Mouse (Mus musculus): Measurements from ENCODE around the gene Eif3k.

Gene Eif3k

DNA sequence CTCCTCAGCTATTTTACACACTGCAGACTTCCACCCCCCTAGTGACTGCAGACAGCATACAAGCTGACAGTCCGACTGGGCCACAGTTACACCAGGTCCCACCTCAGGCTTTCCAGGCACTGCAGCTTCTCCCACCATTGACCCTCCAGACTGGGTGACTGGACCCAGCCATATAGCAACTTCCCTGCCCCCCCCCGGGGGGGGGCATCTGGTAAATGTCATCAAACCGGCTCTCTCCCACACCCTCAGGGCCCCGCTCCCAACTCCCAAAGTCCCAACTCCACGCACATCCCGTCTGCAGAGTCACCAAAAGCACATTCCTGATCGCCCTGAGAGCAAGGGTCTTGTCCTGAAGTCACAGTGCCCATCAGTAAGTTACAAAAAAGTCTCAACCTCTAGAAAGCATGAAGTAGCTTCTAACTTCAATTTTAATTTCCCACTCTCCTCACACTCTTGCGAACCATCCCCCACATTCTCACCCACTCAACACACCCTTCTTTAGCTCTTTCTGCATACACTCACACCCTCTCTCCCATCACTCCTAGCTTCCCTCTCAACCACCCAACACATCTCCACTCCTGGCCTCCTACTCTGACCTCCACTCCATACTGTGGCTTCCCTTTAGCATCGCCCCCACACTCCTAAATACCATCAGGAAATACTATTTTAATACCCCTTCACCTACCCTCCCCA lies 21.2 kb downstream of the Eif3k start:
- DNase-seq (ENCODE audit: low read depth, low spot score), result no peak

DNA sequence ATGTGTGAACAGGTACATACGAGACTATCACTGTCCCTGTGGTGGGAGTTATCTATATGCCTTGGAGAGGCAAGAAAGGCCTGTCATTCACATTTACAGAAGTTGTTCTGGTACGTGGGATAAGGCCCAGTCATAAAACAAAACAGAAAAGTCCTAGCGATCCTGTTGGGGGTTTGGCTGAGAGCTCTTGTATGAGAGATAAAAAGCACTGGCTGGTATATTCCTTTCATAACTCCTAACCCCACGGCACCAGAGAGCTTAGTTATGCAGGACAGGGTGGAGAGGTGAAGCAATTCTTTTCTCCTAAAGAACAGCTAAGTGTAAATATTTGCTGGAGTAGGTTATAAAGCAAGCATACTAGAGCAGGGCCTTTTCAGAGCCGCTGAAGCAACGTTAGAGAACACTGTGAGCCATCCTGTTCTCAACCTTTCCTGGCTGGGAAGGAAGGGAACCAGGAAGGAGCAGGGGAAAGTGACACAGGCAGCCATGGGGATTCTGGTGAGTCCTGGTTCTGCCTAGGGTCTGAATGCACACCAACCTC lies 22.1 kb downstream of the Eif3k start:
- DNase-seq (ENCODE audit: low read depth, low spot score), result no peak

DNA sequence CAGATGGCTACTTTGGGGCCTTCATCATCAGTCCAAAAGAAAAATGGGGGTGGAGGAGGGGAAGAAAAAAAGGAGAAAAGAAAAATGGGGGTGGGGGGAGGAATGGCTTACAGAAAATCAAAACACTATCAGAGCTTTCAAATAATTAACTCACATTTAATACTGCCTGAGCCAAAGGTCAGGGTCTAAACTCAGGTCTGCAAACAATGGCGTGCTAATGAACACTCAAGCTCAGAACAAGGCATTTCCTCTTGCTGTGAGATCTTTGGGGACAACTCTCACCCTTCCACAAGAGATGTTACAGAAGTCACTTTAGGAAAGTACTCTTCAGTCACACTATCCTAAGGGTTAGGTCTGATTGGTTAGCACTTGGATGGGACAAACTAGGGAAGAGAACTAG lies 22.9 kb downstream of the Eif3k start:
- DNase-seq (ENCODE audit: low read depth, low spot score), result no peak

DNA sequence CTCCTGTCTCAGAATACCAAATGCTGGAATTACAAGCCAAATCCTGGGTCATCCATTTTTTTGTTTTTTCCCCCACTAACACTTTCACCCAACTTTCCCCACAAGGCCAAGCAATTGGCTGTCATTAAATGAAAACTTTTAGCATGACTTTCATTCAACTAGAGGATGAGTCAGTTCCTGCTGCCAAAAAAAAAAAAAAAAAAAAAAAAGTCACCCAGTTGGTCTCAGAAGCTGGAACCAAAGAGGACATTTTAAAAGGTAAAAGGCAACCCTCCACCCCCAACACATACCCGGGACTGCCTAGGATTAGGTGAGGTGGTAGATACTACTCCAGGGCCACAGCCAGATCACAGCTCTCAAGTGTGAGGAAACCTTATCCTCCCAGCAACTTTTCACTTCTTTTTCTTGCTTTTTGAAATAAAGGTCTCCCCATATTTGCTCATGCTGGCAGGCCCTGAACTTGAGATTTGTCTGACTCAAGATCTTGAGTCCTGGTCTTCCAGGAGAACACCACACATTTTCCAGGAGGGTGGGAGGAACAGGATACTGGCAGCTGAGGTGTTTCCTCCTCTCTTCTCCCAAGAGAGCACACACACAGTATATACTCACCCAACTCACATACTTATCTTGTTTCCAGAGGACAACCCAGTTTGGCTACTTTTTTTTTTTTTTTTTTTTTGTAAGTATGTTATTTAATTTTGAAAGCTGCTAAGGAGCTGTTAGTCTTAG lies 23.5 kb downstream of the Eif3k start:
- DNase-seq (ENCODE audit: low read depth, low spot score), result no peak

DNA sequence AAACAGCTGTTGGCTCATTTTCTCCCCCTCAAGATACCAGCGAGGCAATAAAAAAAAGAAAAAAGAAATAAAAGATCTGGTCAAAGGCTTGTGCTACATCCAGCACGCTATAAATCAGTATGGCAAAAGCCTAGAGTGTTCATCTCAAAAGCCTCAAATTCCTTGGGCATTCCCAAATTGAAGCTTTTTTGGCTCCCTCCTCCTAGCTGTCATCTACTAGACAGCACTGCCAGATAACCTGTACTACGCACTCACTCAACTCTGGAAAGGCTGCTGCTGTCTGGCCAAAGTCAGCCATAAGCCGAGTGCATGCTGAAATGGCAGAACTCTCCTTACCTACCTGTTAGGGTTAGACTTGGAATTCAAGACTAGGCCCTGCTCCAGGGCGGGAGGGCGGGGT lies 24.4 kb downstream of the Eif3k start:
- no peak for DNase-seq (ENCODE audit: low read depth, low spot score)

DNA sequence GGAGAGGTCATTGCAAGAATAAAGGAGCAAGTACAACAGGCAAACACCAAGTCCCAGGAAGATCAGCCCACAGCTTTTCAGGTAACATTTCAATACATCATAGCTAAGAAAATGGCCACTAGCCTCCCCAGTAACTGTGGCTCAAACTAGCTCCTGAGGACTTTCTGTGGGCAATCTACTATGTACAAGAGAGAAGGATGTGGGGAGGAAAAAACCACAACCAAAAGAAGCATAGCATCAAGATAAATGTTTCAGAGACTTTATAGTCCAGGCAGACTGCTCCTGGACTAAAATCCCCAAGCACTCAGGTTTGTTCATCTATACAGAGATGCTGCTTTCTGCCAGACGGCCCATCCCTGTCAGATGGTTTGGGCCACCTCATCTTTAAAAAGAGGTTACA lies 25.4 kb downstream of the Eif3k start:
- DNase-seq (ENCODE audit: low read depth, low spot score), result no peak

DNA sequence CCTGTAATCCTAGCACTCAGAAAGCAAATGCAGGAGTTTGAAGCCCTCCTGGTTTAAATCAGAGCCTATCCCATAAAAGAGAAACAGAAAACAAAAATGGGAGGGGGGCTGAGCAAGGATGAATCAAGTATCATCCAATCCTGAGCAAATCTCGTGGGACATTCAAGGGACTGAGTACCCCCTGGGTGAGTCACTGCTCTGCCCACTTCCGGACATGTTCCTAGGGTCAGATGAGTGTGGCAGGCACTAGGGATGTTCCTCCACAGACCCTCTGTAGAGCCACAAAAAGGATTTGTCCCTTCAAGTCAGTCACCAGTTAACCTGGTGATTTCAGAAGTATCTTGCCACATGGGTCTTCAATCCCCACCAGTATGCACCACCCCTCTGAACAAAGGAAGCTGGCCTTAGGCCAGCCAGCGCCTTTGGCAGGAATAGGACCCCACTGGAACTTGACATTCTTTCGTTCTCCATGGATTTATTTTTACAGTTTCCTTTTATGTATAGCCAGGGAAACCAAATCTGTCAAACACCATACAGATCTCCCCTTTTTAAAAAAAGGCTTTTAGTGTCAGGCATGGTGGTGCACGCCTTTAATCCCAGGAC lies 26.3 kb downstream of the Eif3k start:
- DNase-seq (ENCODE audit: low read depth, low spot score), result no peak

DNA sequence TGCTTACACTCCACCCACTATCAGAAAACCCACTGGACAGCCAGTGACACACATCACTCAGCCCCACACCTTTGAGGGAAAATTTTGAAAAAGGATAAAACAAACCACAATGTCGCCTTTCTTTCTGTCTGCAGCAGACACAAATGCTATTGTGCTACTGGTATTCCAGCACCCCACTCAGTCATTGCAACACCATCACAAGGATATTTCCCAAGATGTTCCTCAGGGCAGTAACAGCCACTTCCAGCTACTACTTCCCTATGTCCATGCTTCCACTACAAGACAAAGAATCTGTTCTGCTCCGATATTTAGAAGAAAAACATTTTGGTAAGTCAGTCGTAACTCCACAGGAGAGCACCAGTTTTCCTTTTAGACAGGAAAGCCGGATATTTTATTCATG lies 26.9 kb downstream of the Eif3k start:
- DNase-seq (ENCODE audit: low read depth, low spot score), result no peak

DNA sequence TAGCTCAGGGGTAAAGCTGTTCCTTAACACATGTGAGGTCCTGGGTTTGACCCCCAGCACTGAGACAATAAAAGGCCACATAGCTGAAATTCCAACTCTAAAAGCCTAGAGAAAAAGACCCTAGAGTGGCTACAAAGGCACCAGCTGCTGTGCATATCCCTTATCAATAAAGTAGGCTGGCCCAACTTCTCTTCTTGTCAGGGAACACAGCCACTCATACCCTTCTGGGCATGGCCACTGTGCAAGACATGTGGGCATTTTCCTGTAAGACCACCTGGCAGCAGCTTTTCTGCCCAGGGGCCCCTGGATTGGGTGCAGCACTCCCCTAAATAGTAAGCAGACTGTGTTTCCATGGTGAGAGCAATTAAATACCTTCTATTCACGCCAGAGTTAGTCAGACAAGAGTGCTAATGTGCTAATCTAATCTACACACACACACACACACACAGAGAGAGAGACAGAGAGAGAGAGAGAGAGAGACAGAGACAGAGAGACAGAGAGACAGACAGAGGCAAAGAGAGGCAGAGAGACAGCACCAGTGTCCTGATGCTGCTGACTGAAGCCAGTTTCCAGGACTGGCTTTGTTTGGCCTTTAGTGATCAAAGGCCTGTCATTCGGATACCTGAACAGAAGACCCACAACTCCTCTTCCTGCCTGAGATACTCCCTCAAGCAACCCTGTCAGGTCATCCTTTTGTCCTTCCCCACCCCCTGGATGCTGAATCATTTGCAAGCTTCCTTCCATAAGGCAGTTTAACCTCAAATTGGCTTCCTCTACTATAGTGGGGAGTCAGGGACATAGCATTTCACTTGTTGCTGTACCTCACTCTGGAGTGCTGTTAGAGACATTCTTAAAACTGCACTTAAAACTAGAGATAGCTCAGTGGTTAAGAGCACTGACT lies 27.9 kb downstream of the Eif3k start:
- no peak for DNase-seq (ENCODE audit: low read depth, low spot score)

DNA sequence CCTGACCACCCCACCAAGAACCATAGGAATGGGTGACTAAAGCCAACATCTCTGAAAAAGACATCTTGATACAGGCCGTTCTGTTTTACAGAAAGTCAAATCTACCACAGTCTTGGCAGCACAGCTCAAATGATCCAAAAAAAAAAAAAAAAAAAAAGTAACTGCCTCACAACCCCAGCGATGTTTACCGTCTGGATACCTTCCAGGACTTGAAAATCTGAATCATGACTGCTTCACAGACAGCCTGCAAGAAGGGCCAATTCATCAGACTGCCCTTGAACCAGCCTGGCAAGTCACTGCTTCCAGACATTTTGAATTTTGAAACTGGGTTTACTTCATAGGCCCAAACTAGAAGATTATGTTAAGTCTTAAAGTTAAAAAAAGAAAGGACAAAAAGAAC lies 28.9 kb downstream of the Eif3k start:
- no peak for DNase-seq (ENCODE audit: low read depth, low spot score)

DNA sequence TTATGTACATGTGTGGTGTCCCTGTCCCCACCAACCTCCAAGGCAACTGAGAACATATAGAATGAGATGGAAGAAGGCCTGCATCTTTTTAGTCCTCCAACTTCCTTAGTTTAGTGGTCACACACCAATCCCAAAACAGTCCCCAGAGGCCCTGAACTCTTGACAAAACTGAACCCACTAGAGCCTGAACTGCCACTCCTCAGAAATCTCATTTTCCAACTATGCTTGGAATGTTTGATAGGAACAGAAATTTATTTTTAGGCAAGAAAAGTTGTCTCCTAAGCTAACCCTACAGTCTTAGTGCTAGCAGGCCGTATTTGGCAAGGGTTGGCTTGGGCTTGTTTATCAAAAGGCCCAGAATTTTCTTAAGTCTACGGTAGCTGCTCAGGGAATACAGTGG lies 29.9 kb downstream of the Eif3k start:
- DNase-seq (ENCODE audit: low read depth, low spot score), result no peak

DNA sequence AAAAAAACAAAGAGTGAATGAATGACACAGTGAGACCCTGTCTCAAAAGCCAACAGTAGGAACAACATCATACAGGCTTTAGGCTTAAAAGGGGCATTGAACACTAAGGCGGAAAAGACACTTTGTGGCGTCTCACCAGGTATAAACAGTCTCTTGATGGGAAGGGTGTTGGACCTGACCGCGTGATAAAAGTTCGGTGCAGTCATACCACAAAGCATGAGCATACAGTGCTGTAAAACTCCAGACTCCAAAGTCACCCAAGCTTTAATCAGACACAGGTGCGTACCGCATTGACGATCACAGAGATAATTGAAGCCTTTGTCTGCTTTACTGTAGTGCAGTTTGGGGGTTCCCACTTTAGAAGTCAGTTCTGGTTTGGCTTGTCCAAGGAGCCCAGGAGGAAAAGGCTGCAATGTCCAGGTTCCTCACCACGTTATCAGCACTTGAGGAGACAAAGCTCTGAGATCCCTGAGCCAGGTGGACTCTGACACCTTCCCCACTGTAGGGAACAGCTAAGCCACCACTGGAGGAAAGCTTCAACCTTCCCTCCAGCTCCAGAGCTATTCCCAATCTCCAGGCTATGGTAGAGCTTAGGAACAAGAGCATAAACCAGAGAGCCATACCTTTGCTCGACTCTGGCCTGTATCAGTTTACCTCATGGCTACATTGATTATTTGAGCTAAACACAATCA lies 31.2 kb downstream of the Eif3k start:
- DNase-seq (ENCODE audit: low read depth, low spot score), result no peak

DNA sequence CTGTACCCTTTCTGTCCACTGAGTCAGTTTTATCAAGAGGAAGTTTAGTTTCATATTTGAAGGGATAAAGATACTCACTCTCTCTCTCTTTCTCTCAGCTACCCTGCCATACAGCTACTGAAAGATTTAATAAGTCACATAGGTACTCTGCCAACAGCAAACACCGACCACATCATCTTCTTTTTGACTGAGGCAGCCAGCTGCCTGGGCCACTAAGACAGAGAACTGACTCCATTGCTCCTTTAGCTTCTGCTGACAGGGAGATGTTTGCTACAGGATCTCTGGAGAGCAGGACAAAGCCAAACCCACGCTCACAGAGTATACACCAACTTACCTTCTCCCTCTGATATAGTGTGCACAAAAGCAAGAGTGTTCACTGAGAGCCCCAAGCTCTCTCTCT lies 32.4 kb downstream of the Eif3k start:
- no peak for DNase-seq (ENCODE audit: low read depth, low spot score)

DNA sequence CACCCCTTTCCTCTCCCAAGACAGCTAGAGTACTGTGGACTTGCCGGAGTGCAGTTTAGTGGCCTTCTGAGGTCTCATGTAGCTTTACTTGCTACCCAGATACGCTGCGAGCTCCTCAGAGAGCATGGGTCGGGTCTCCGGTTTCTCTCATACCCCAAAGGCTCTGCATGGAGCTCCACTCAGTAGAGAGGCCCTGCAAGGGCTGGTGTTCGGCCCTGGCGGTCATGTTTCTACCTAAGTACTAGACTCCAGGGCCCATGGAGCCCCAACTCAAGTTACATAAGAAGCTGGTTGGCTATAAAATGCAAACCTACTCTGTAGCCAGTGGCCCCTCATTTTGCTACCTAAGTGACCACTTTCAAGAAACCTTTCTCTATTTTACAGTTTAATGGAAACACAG lies 32.9 kb downstream of the Eif3k start:
- no peak for DNase-seq (ENCODE audit: low read depth, low spot score)

DNA sequence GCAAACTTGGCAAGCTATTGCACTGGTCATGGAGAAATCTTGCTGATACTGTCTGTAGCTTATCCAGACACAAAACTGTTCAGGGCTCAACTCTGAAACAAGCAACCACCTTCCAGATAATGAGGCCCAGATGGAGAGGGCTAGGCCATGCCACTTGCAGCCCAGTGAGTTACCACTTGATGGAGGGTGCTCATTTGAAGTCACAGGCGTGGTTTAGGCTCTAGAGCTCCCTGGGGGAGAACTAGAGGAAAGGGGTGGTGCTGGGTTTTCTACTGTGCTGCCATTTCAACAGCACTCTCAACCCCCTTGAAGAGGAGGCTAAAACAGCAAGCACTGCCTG lies 35.4 kb downstream of the Eif3k start:
- no peak for DNase-seq (ENCODE audit: low read depth, low spot score)

DNA sequence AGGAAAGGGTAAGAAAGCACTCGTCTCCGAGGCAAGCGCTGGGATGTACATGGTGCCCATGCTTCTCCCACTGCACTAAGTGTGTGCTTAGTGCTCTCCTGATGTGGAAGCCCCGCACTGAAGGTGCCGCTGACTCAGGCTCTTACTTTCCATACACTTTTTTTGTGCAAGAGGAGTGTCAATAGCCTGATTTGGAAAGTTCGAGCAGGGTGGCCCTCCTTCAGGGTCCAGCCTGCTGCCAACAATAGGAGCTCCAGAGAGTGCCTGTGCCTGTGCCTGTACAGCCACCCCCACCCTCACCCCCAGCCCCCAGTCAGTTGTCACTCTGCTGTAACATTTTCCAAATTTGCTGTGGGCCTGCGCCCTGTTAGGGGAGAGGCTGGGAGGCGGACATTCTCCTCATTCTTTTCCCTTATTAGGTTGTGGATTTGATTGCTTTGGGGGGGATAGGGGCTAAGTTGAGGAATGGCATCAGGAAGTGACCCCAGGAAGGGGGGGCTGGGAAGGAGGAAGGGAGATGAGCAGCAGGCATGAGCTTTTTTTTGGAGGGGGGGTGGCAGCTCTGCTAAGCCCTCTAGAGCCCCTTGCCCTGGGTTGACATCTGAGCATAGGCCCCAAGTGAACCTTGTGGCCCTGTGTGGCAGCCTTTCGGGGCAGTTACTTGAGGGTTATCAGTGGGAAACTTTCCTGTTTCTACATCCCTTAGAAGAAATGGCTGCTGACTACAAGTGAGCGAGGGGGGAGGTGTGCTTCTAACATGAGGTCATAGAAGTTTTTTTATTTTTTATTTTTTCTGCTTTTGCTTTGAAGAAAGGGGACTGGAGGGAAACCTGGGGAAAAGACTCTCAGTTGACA lies 36.0 kb downstream of the Eif3k start:
- DNase-seq (ENCODE audit: low read depth, low spot score), result peak; percentile 34

DNA sequence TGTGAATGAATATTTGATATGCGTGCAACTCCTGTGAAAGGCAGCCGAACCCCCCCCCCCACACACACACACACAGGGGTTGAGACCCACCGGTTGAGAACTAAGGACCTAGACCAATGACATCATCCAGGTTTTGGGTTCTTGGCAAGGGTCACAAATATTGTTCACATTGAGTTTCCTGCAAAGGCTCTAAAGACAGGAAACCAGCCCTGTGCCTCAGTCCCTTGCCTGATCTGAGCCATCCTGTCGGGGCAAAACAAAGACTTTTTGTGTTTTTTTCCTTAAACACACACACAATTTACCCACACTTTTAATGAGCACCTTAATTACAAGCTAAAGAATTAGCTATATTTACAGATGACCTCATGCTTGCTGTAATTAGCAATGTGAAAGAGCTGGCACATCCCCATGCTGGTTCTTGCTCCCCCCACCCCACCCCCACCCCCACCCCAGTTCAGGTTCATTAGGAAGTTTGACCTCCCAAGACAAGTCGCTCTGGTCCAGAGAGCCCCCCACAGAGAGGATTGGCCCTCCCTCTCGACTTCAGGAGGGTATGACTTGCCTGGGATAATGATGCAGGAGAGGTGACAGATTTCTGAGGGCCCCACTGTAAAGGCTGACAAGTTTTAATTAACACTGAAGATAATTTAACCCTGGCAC lies 36.8 kb downstream of the Eif3k start:
- DNase-seq (ENCODE audit: low read depth, low spot score), result peak; percentile 55

DNA sequence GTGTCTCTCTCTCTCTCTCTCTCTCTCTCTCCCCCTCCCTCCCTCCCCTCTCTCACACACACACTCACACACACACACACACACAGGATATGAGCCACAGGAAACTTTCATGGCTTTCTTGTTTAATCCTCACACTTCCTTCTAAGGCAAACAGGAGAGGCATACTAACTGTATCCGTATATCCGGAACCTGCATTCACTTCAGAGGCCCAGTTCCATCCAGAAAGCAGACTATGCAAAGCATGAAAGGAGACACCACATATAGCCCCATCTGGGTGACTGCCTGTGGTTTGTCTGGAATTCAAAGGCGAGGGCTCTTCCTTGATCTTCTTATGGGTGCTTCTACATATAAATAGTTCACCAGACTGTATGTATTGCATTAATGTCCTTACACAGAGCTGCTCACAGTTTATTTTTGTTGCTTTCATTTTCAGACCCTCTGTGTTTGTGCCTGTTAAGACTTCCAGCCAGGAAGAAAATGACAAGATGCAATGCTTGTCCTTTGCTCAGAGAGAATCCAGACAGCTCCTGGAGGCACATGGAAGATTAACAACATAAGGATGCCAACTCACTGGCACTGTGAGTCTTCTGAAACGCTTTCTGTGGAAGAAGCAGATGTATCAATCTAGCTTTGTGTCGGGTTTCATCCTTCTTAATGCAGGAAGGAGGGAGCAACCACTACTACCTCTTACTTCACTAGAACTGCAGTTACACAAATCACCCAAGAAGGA lies 38.0 kb downstream of the Eif3k start:
- peak; percentile 37 for DNase-seq (ENCODE audit: low read depth, low spot score)

DNA sequence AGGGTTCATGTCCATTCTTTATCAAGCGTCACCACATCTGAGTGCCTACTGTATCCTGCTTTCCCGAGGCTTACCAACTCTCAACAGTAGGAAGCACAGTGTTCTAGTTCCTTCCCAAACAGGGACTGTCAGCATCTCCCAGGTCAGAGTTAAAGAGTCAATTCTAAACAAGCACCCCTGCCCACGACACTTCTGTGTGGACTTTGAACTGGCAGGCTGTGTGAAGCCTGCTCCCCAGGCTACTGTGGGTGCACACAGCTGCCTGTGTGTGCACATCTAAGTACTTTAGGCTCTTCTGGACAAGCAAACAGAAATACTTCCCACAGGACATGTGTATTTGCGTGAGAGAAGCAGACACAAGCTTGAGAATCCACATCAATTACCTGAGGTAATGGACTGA lies 40.1 kb downstream of the Eif3k start:
- no peak for DNase-seq (ENCODE audit: low read depth, low spot score)
